Mouse (Mus musculus): ENCODE measurements around the gene Zmpste24. TPM values are rescaled to one million over a fixed set of nuclear protein-coding genes. Genes with fewer than 3 reads are reported as not detected.

Zmpste24 gene
- polyA plus RNA-seq, 1 experiment from 2014 or later = 16.5 TPM

DNA sequence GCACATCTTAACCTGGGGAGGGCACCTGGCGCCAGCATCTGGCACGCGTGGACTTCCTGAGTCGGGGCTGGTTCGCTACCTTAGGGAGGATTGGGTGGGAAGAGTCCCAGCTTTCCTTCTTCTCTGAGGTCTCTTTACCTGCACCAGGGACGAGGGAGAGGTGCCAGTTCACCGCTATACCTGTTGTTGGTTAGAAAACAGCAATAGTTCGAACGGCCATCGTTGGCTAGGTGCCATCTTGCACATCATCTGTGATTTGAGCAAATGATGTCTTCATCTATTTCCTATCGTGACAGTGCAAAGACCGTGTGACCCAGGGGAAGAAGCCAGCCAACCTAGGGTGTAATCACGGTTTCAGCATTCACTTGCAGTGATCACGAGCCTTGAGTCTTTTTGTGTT lies 57.7 kb downstream of the Zmpste24 start:
- Histone ChIP-seq H3K27ac (ENCODE audit: low read depth) (no peak overlapping the region), H3K9ac (replicated peaks) (no peak overlapping the region), H3K4me3 (ENCODE audit: low read depth, low read length) (no peak overlapping the region), H3K4me1 (ENCODE audit: insufficient read depth) (peaks cover 9% of the 10 kb centered on the region), H3K9me3 (ENCODE audit: low read length) (no peaks in the 10 kb centered on the region), H3K36me3 (replicated peaks; ENCODE audit: insufficient read depth, low read length) (no peaks in the 10 kb centered on the region), H3K4me2 (ENCODE audit: low read depth, low read length) (0 out of 2 replicates have a peak overlapping the region, but pooled peaks have one; percentile 64), H3K27me3 (ENCODE audit: insufficient read depth, low read length) (peaks cover 27% of the 10 kb centered on the region)
- TF ChIP-seq CTCF (IDR thresholded peaks at IDR 0.05; ENCODE audit: low read depth) (no peak), EP300 (IDR thresholded peaks at IDR 0.05; ENCODE audit: low read depth) (no peak)
- DNase-seq = no peak
- no peak for ATAC-seq
- 61% methylated on average over 14 of the region's 14 CpGs for WGBS (ENCODE audit: insufficient replicate concordance)

DNA sequence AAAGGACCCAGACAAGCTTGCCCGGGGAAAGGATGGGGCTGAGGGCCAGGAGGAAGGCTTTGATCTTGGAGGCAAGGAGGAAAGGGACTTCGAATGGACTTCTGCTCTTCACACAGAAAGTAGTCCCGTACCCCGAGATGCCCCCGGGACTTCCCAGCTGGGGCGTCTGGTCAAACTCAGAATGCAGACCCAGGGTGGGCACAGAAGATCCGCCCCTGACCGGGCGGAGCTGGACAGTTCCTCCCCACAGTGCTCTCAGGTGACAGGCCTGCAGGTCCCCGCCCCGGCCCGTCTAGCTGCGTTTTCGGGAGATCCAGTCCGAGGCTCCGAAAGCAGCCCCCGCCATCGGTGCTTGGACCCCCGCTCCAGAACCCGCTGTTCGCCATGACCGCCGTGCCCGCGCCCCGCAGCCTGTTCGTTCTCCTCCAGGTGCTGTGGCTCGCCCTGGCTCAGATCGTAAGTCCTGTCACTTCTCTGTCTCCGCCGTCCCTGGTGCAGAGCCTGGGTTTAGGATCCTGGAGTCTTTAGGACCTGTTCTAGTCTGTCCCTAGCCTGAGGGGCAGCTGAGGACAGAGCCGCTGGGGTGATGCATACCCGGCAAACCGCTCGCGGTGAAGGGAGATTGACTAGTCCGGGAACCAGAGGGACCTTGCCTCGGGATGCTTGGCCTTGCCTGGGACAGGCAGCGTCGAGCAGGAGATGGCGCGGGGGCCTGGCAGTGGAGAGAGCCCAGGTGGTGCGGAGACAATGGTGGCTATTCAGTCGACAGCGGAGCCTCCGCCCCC lies 58.5 kb downstream of the Zmpste24 start, which contains the start of gene Col9a2:
TSS of gene Col9a2 (plus strand) at position 55 of the 785 bp plus-strand sequence.
- no peak within 1 kb of the TSS for H3K27ac ChIP-seq (ENCODE audit: low read depth)
- peak within 1 kb of the TSS; percentile 37; the same call in 1 of the 2 replicates for H3K9ac ChIP-seq (replicated peaks)
- no peaks in the 10 kb centered on the region for H3K36me3 ChIP-seq (replicated peaks; ENCODE audit: insufficient read depth, low read length)
- peak within 1 kb of the TSS; percentile 37 for H3K4me3 ChIP-seq (ENCODE audit: low read depth, low read length)
- ATAC-seq (no peak), DNase-seq (no peak)
- TF ChIP-seq CTCF (IDR thresholded peaks at IDR 0.05; ENCODE audit: low read depth) (no peak), EP300 (IDR thresholded peaks at IDR 0.05; ENCODE audit: low read depth) (no peak)
- H3K4me2 ChIP-seq (ENCODE audit: low read depth, low read length) = peak within 1 kb of the TSS; percentile 64
- peaks cover 27% of the 10 kb centered on the region for H3K27me3 ChIP-seq (ENCODE audit: insufficient read depth, low read length)
- H3K9me3 ChIP-seq (ENCODE audit: low read length) = no peaks in the 10 kb centered on the region
- peaks cover 9% of the 10 kb centered on the region for H3K4me1 ChIP-seq (ENCODE audit: insufficient read depth)
- WGBS (ENCODE audit: insufficient replicate concordance) = 5% methylated on average over 44 of the region's 46 CpGs

DNA sequence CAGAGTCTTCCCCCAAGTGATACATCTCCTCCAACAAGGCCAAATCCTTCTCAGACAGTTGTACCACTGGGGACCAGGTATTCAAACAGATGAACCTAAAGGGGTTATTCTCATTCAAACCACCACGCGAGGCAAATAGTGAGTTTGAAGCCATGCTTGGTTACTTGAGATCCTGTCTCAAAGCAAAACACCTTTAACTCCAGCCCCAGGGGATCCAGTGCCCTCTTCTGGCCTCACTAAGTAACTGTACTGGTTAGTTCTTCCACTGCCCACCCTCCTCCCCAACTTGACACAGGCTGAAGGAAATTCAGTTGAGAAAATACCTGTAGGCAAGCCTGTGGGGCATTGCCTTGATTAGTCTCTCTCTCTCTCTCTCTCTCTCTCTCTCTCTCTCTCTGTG lies 65.0 kb downstream of the Zmpste24 start:
- DNase-seq = no peak
- H3K4me2 ChIP-seq (ENCODE audit: low read depth, low read length) = no peak overlapping the region

DNA sequence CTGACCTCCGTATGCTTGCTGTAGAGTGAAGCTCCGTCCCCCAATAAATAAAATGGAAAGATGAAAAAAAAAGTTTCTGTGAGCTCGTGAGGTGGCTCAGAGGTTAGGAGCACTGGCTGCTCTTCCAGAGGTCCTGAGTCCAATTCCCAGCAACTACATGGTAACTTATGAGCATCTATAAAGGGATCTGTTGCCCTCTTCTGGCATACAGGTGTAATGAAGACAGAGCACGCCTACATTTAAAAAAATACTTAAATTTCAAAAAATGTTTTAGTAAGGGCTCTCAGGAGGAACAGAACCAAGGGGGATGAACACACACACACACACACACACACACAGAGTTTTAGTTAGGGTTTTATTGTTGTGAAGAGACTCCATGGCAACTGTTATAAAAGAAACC lies 66.6 kb downstream of the Zmpste24 start:
- H3K4me3 ChIP-seq (ENCODE audit: low read depth, low read length) = no peak overlapping the region
- no peak overlapping the region for H3K27ac ChIP-seq (ENCODE audit: low read depth)
- H3K9me3 ChIP-seq (ENCODE audit: low read length) = no peaks in the 10 kb centered on the region
- 53% methylated on average over 4 of the region's 4 CpGs for WGBS (ENCODE audit: insufficient replicate concordance)
- ATAC-seq (no peak), DNase-seq (no peak)
- H3K27me3 ChIP-seq (ENCODE audit: insufficient read depth, low read length) = no peaks in the 10 kb centered on the region
- H3K4me2 ChIP-seq (ENCODE audit: low read depth, low read length) = no peak overlapping the region
- no peaks in the 10 kb centered on the region for H3K36me3 ChIP-seq (replicated peaks; ENCODE audit: insufficient read depth, low read length)
- no peak overlapping the region for H3K9ac ChIP-seq (replicated peaks)
- no peaks in the 10 kb centered on the region for H3K4me1 ChIP-seq (ENCODE audit: insufficient read depth)
- TF ChIP-seq EP300 (IDR thresholded peaks at IDR 0.05; ENCODE audit: low read depth) (no peak), CTCF (IDR thresholded peaks at IDR 0.05; ENCODE audit: low read depth) (peak; percentile 63)

More for the DNA sequence above, 65.0 kb downstream of the Zmpste24 start:
- Histone ChIP-seq H3K36me3 (replicated peaks; ENCODE audit: insufficient read depth, low read length) (no peaks in the 10 kb centered on the region), H3K4me3 (ENCODE audit: low read depth, low read length) (no peak overlapping the region), H3K9ac (replicated peaks) (no peak overlapping the region), H3K27ac (ENCODE audit: low read depth) (no peak overlapping the region), H3K27me3 (ENCODE audit: insufficient read depth, low read length) (0 out of 2 replicates have a peak, but pooled peaks cover 3% of the 10 kb centered on the region), H3K9me3 (ENCODE audit: low read length) (no peaks in the 10 kb centered on the region), H3K4me1 (ENCODE audit: insufficient read depth) (no peaks in the 10 kb centered on the region)
- peak; percentile 62 for TF ChIP-seq CTCF (IDR thresholded peaks at IDR 0.05; ENCODE audit: low read depth)
- no peak for TF ChIP-seq EP300 (IDR thresholded peaks at IDR 0.05; ENCODE audit: low read depth)
- 84% methylated on average over 2 of the region's 2 CpGs for WGBS (ENCODE audit: insufficient replicate concordance)
- ATAC-seq = no peak

DNA sequence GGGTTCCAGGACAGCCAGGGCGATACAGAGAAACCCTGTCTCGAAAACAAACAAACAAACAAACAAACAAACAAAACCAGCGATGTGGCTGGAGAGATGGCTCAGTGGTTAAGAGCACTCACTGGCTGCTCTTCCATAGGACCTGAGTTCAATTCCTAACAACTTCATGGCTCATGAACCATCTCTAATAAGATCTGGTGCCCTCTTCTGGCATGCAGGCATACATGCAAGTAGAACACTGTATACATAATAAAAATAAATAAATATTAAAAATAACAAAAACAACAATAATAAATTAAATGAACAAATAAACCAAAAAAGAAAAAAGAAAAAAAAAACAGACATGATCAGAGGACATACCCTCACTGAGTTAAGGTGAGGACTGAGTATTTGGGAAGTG lies 68.4 kb downstream of the Zmpste24 start:
- 66% methylated on average over 3 of the region's 3 CpGs for WGBS (ENCODE audit: insufficient replicate concordance)
- no peaks in the 10 kb centered on the region for H3K9me3 ChIP-seq (ENCODE audit: low read length)
- no peaks in the 10 kb centered on the region for H3K36me3 ChIP-seq (replicated peaks; ENCODE audit: insufficient read depth, low read length)
- no peaks in the 10 kb centered on the region for H3K27me3 ChIP-seq (ENCODE audit: insufficient read depth, low read length)
- H3K9ac ChIP-seq (replicated peaks) = no peak overlapping the region
- DNase-seq (no peak), ATAC-seq (no peak)
- H3K4me3 ChIP-seq (ENCODE audit: low read depth, low read length) = no peak overlapping the region
- H3K4me1 ChIP-seq (ENCODE audit: insufficient read depth) = peaks cover 13% of the 10 kb centered on the region
- no peak overlapping the region for H3K4me2 ChIP-seq (ENCODE audit: low read depth, low read length)
- no peak overlapping the region for H3K27ac ChIP-seq (ENCODE audit: low read depth)
- TF ChIP-seq CTCF (IDR thresholded peaks at IDR 0.05; ENCODE audit: low read depth) (peak; percentile 40), EP300 (IDR thresholded peaks at IDR 0.05; ENCODE audit: low read depth) (no peak)

DNA sequence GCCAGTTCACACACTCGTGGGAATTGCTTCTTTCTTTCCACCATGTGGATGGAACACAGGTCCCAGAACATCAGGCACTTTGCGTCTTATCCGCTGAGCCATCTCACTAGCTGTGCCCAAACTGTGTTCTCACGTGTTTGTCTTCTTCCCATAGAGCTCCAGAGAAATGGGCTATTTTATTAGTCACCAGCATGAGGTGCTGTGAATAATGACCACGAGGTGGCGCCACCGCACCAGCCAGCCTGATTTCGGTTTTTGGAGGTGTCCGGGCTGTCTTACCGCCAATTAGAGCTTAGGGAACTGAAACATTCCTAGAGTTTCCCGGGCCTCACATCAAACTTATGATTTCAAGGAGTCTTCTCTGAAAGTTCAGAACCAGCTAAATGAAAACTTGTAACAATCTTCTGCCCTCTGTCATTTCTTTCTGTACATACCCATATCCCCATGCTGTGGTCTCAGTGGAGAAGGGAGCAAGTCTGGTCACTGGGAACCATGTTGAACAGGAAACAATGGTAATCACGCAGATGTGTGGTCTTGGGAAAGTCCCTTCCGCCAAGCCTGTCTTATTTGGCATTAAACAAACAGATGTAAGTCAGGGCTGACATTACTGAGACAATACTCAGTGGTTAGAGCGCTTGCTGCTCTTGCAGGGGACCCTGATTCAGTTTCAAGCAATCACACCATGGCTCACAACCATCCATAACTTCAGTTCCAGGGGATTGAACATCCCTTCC lies 69.2 kb downstream of the Zmpste24 start:
- Histone ChIP-seq H3K27me3 (ENCODE audit: insufficient read depth, low read length) (no peaks in the 10 kb centered on the region), H3K9me3 (ENCODE audit: low read length) (no peaks in the 10 kb centered on the region), H3K36me3 (replicated peaks; ENCODE audit: insufficient read depth, low read length) (no peaks in the 10 kb centered on the region), H3K27ac (ENCODE audit: low read depth) (no peak overlapping the region), H3K4me1 (ENCODE audit: insufficient read depth) (peaks cover 17% of the 10 kb centered on the region), H3K4me2 (ENCODE audit: low read depth, low read length) (no peak overlapping the region), H3K9ac (replicated peaks) (no peak overlapping the region), H3K4me3 (ENCODE audit: low read depth, low read length) (no peak overlapping the region)
- no peak for ATAC-seq
- 38% methylated on average over 14 of the region's 14 CpGs for WGBS (ENCODE audit: insufficient replicate concordance)
- peak; percentile 80 for DNase-seq
- TF ChIP-seq EP300 (IDR thresholded peaks at IDR 0.05; ENCODE audit: low read depth) (no peak), CTCF (IDR thresholded peaks at IDR 0.05; ENCODE audit: low read depth) (peak; percentile 92)

Data from liver, postnatal 0 days (tissue).